Mouse (Mus musculus) neural tube, embryonic 11.5 days (tissue): ENCODE data around the gene Nckap5. TPM values are rescaled to one million over a fixed set of nuclear protein-coding genes. Genes with fewer than 3 reads are reported as not detected.
"Not testable (repeated sequence)": the region's sequence is repeated elsewhere in the genome, so short reads cannot be mapped to it uniquely, and the experiment has no call there.

ENCODE experiments used
- ATAC-seq: fragments of 200-750 bp; cut with Nextera tagmentation; 2 replicates; pipeline ENCODE4 v1.8.0; 2017; ENCODE audit warnings: moderate number of reproducible peaks, mild to moderate bottlenecking, moderate TSS enrichment, moderate library complexity; ENCODE audit not compliant: insufficient read depth, low FRiP score, low TSS enrichment
- DNase-seq: peaks from one replicate; pipeline ENCODE4 v3.0.0-alpha.2; 2015; ENCODE audit warnings: low spot score
- H3K27ac ChIP-seq: fragments of 300-500 bp; sonication (generic); 2 replicates; pipeline ENCODE4 v1.5.1; 2014; ENCODE audit warnings: low read depth, mild to moderate bottlenecking, low read length
- H3K27me3 ChIP-seq: fragments of 300-500 bp; sonication (generic); 2 replicates; pipeline ENCODE4 v1.6.1; 2014; ENCODE audit warnings: mild to moderate bottlenecking, low read length, mixed read lengths; ENCODE audit not compliant: control insufficient read depth, insufficient read depth
- H3K36me3 ChIP-seq: fragments of 300-500 bp; sonication (generic); 2 replicates; pipeline ENCODE4 v1.6.1; 2014; ENCODE audit warnings: mild to moderate bottlenecking, low read length, moderate library complexity, mixed read lengths; ENCODE audit not compliant: control insufficient read depth, insufficient read depth
- H3K4me1 ChIP-seq: fragments of 300-500 bp; sonication (generic); 2 replicates; pipeline ENCODE4 v1.6.1; 2014; ENCODE audit warnings: low read length, mixed read lengths; ENCODE audit not compliant: control insufficient read depth, insufficient read depth
- H3K4me2 ChIP-seq: fragments of 300-500 bp; sonication (generic); 2 replicates; pipeline ENCODE4 v1.6.1; 2014; ENCODE audit warnings: low read depth, mild to moderate bottlenecking, moderate library complexity
- H3K4me3 ChIP-seq: fragments of 300-500 bp; sonication (generic); 2 replicates; pipeline ENCODE4 v1.5.1; 2014; ENCODE audit warnings: low read depth, low read length
- H3K9ac ChIP-seq: fragments of 300-500 bp; sonication (generic); 2 replicates; pipeline ENCODE4 v1.6.1; 2014; ENCODE audit warnings: mild to moderate bottlenecking, low read length
- H3K9me3 ChIP-seq: fragments of 300-500 bp; sonication (generic); 2 replicates; pipeline ENCODE4 v1.6.1; 2016; ENCODE audit warnings: low read length; ENCODE audit not compliant: control insufficient read depth
- WGBS: fragments of 180-500 bp; shearing (Covaris S2); extraction: QIAGEN DNeasy Blood & Tissue Kit; methylation state at CpG from one replicate; pipeline ENCODE4 v1.1.7; 2014; 5-methylcytosine and 5-hydroxymethylcytosine counted together
- polyA plus RNA-seq: library from polyadenylated mRNA; unstranded; fragments of >200 nt; fragmentation: Nextera tagmentation; extraction: Ambion mirVana; gene quantifications from 2 replicates; pipeline ENCODE4 v1.2.1, GENCODE M21; 2014

The Nckap5 gene
- polyA plus RNA-seq, 1 experiment from 2014 or later, result 20.6 TPM

GRCm38 (mm10) chr1:126801706-126802105, 28.9 kb downstream of the Nckap5 start:
- Histone ChIP-seq H3K9me3 (no peaks in the 10 kb centered on the region), H3K27ac (no peak overlapping the region), H3K4me2 (no peak overlapping the region), H3K4me3 (no peak overlapping the region), H3K27me3 (no peaks in the 10 kb centered on the region), H3K9ac (no peak overlapping the region), H3K36me3 (no peaks in the 10 kb centered on the region), H3K4me1 (no peaks in the 10 kb centered on the region)
- DNase-seq (no peak), ATAC-seq (no peak)
- WGBS, result 79% methylated on average over 8 of the region's 8 CpGs

- DNase-seq (no peak), ATAC-seq (0 out of 2 replicates have a peak, but pooled peaks have one; percentile 13)
- H3K27me3 ChIP-seq, result no peaks in the 10 kb centered on the region
- 68% methylated on average over 11 of the region's 11 CpGs for WGBS
- H3K9ac ChIP-seq, result no peak overlapping the region
- H3K4me3 ChIP-seq, result no peak overlapping the region
- H3K9me3 ChIP-seq, result no peaks in the 10 kb centered on the region
- no peak overlapping the region for H3K27ac ChIP-seq
- H3K36me3 ChIP-seq, result no peaks in the 10 kb centered on the region
- no peak overlapping the region for H3K4me2 ChIP-seq
- no peaks in the 10 kb centered on the region for H3K4me1 ChIP-seq
These were observed 31.2 kb downstream of the Nckap5 start for GRCm38 (mm10) chr1:126799379-126799798.

GRCm38 (mm10) chr1:126780354-126780941, 50.2 kb downstream of the Nckap5 start:
- DNase-seq, H3K27ac ChIP-seq, ATAC-seq, H3K4me1 ChIP-seq, H3K27me3 ChIP-seq, H3K4me3 ChIP-seq, H3K9me3 ChIP-seq, H3K4me2 ChIP-seq, H3K36me3 ChIP-seq, H3K9ac ChIP-seq: not testable (repeated sequence)
- no CpG with 5 or more reads among the region's 2 CpGs for WGBS

- H3K4me3 ChIP-seq, H3K27ac ChIP-seq, H3K4me2 ChIP-seq, H3K27me3 ChIP-seq, H3K4me1 ChIP-seq, DNase-seq, H3K9me3 ChIP-seq, ATAC-seq, H3K36me3 ChIP-seq, H3K9ac ChIP-seq: not testable (repeated sequence)
- WGBS, result no CpG with 5 or more reads among the region's 6 CpGs
These were observed 56.7 kb downstream of the Nckap5 start for GRCm38 (mm10) chr1:126773947-126774346.

GRCm38 (mm10) chr1:126766971-126767370, 63.6 kb downstream of the Nckap5 start:
- DNase-seq, result no peak
- Histone ChIP-seq H3K27me3 (no peaks in the 10 kb centered on the region), H3K4me2 (no peak overlapping the region), H3K9ac (no peak overlapping the region), H3K36me3 (no peaks in the 10 kb centered on the region), H3K4me1 (peaks cover 2% of the 10 kb centered on the region; the same call in 1 of the 2 replicates), H3K4me3 (no peak overlapping the region), H3K9me3 (no peaks in the 10 kb centered on the region), H3K27ac (no peak overlapping the region)
- no peak for ATAC-seq
- 67% methylated on average over 1 of the region's 1 CpGs for WGBS

- H3K36me3 ChIP-seq, result no peaks in the 10 kb centered on the region
- no peaks in the 10 kb centered on the region for H3K27me3 ChIP-seq
- H3K27ac ChIP-seq, result no peak overlapping the region; the same call in 1 of the 2 replicates
- H3K4me1 ChIP-seq, result peaks cover 2% of the 10 kb centered on the region; the same call in 1 of the 2 replicates
- ATAC-seq, result no peak
- peak; percentile 9 for DNase-seq
- no peaks in the 10 kb centered on the region for H3K9me3 ChIP-seq
- no peak overlapping the region for H3K4me3 ChIP-seq
- 61% methylated on average over 6 of the region's 6 CpGs for WGBS
- no peak overlapping the region for H3K9ac ChIP-seq
- no peak overlapping the region for H3K4me2 ChIP-seq
These were observed 65.0 kb downstream of the Nckap5 start for GRCm38 (mm10) chr1:126765506-126766170.

- H3K9me3 ChIP-seq, result no peaks in the 10 kb centered on the region
- no peak overlapping the region for H3K9ac ChIP-seq
- no peaks in the 10 kb centered on the region for H3K27me3 ChIP-seq
- ATAC-seq, result no peak
- no peak for DNase-seq
- no peaks in the 10 kb centered on the region for H3K36me3 ChIP-seq
- 73% methylated on average over 3 of the region's 3 CpGs for WGBS
- H3K4me1 ChIP-seq, result peaks cover 2% of the 10 kb centered on the region; the same call in 1 of the 2 replicates
- H3K4me3 ChIP-seq, result no peak overlapping the region
- no peak overlapping the region for H3K27ac ChIP-seq
- H3K4me2 ChIP-seq, result no peak overlapping the region
These were observed 66.4 kb downstream of the Nckap5 start for GRCm38 (mm10) chr1:126764201-126764600.

GRCm38 (mm10) chr1:126763192-126763591, 67.4 kb downstream of the Nckap5 start:
- Histone ChIP-seq H3K4me2 (no peak overlapping the region), H3K9ac (no peak overlapping the region), H3K9me3 (no peaks in the 10 kb centered on the region), H3K36me3 (no peaks in the 10 kb centered on the region), H3K4me3 (no peak overlapping the region), H3K4me1 (peaks cover 2% of the 10 kb centered on the region; the same call in 1 of the 2 replicates), H3K27me3 (no peaks in the 10 kb centered on the region), H3K27ac (no peak overlapping the region)
- 100% methylated on average over 2 of the region's 2 CpGs for WGBS
- no peak for ATAC-seq
- no peak for DNase-seq

- ATAC-seq (no peak), DNase-seq (no peak)
- Histone ChIP-seq H3K9ac (no peak overlapping the region), H3K4me3 (no peak overlapping the region), H3K27ac (no peak overlapping the region), H3K4me1 (peaks cover under 1% of the 10 kb centered on the region; the same call in 1 of the 2 replicates), H3K36me3 (no peaks in the 10 kb centered on the region), H3K9me3 (no peaks in the 10 kb centered on the region), H3K27me3 (no peaks in the 10 kb centered on the region), H3K4me2 (no peak overlapping the region)
- WGBS, result 44% methylated on average over 2 of the region's 2 CpGs
These were observed 70.2 kb downstream of the Nckap5 start for GRCm38 (mm10) chr1:126760386-126760785.
